Mouse (Mus musculus): ENCODE results near the gene Nlk.

GRCm38 (mm10) chr11:78620179-78620578 lies 77.0 kb downstream of the Nlk start:
- TF ChIP-seq CTCF (IDR thresholded peaks at IDR 0.05; ENCODE audit: low read depth) = no peak
- no peak for TF ChIP-seq EP300 (IDR thresholded peaks at IDR 0.05; ENCODE audit: low read depth)

Data from heart, postnatal 0 days (tissue).